Mouse (Mus musculus) lung, postnatal 0 days (tissue): ENCODE measurements around the gene Selenbp1.

ENCODE experiments used
- CTCF ChIP-seq: IDR thresholded peaks from 2 replicates; pipeline ENCODE4 v1.5.1; 2016; ENCODE audit warnings: antibody characterized with exemption, mild to moderate bottlenecking
- EP300 ChIP-seq: IDR thresholded peaks from 2 replicates; pipeline ENCODE4 v1.6.1; 2016; ENCODE audit warnings: antibody characterized with exemption, mild to moderate bottlenecking, control low read depth

DNA sequence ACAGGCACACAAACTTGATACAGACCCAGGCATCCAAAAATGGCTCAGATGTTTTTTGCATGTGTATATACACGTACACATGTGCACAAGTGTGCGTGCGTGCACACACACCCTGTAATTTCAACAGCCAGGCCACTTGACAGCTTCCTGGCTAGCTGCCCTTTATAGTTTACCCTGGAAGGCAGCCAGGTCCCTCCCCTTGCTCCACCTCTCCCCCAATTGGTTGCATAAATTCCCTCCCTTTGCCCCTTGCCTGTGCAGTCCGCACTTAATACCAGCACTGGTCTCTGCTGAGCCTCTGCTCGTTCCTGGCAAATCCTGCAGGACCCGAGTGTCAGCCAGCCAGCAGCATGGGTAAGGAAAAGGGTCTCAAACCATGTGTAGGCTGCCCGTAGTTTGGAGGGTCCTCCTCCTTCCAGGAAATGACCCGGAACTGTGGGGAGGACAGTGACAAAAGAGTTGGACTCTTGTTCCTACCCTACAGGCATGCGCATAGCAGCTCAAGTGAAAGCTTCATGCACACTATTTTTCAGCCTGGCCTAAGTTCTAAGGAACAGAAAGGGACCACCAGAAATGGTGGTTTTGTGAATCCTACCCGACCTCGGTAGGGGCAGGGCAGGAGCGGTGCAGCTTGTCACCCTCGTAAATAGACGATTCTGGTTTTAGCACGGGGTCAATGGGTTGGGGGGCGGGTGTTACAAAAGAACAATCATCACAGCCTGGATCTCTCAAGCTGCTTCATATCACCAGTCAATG, at the start of gene Selenbp1:
- TF ChIP-seq CTCF (no peak), EP300 (peak; percentile 97)
